Mouse (Mus musculus) CD4-positive, CD25-positive, alpha-beta regulatory T cell, adult 9 weeks (primary cell): ENCODE results near the gene Cmtm2b. TPM values are rescaled to one million over a fixed set of nuclear protein-coding genes. Genes with fewer than 3 reads are reported as not detected.

ENCODE experiments used
- polyA plus RNA-seq: library from polyadenylated mRNA; unstranded; fragments of 100-300 nt; shearing (Covaris generic); gene quantifications from one replicate; pipeline ENCODE4 v1.2.1, GENCODE M21; 2017

Gene Cmtm2b
- not detected for polyA plus RNA-seq

DNA sequence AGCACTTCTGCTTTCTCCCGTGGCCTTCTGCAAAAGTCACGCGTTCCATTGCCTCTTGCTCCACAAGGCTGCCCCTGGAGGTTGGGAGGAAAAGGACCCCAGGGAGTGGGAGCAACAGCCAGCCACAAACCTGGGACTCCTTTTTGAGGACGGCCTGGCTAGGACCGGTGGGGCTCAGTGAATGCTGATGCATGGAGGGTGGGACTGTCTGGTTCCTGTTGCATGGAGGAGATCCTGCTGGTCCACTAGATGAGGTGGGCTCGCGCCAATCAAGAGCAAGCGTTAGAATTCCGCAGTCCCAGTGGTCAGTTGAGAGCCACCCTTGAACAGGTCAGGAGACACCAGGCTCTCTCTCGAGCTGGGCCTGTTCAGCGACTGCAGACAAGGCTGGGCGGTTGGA lies at the start of gene Cmtm2b:
Cmtm2b (plus strand) TSS at position 301 of the 400 bp plus-strand sequence.

DNA sequence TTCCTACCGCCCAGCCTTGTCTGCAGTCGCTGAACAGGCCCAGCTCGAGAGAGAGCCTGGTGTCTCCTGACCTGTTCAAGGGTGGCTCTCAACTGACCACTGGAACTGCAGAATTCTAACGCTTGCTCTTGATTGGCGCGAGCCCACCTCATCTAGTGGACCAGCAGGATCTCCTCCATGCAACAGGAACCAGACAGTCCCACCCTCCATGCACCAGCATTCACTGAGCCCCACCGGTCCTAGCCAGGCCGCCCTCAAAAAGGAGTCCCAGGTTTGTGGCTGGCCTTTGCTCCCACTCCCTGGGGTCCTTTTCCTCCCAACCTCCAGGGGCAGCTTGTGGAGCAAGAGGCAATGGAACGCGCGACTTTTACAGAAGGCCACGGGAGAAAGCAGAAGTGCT lies 28.9 kb upstream of the Cmtm2b start, which contains the start of gene Cmtm2a:
Cmtm2a (minus strand) TSS at position 101 of the 400 bp plus-strand sequence.

DNA sequence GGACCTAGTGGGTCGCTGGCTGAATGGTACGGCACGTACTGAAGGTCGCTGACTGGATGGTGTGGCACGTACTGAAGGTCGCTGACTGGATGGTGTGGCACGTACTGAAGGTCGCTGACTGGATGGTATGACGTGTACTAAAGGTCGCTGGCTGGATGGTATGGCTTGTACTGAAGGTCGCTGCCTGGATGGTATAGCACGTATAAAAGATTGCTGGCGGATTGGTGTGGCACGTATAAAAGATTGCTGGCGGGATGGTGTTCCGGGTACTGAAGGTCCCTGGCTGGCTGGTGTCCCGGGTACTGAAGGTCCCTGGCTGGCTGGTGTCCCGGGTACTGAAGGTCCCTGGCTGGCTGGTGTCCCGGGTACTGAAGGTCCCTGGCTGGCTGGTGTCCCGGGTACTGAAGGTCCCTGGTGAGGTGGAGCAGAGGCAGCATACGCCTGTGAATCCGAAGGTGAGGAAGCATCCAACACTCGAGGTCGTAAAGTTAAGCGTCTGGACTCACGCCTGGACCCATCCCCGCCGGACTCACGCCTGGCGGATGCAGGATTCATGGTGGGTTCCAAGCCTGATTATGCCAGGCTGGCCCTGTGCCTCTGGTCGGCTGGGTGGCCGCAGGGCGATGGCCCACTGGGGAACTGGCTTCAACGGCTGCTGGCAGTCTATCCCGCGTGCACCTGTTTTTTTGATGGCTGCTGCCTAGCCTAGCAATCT lies 12.4 kb upstream of the Cmtm2b start, which contains the start of the genes Gm45711 and Cmtm1:
Gm45711 (minus strand) TSS at position 641 of the 715 bp plus-strand sequence.
Cmtm1 (minus strand) TSS at position 705 of the 715 bp plus-strand sequence.

DNA sequence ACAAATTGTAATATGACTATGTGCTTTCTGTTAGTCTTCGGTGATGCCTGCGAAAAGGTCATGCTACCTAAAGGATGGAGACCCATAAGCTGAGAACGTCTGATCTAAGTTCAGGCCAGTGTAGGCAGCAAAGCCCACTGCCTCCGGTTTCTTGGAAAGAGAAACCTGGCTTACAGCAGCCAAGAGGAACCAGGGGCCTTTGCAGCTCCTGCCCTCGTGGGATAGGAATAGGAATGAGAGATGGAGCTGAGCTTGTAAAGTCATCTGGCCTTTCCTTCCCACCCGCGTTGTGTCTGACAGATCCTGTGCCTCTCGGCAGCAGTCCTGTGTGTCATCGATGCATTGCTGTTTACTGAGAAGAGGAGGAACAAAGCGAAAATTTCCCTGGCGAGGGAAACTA lies 763 bp upstream of the Cmtm2b start, which contains the start of gene Gm11020:
Gm11020 (plus strand) TSS at position 301 of the 400 bp plus-strand sequence.

DNA sequence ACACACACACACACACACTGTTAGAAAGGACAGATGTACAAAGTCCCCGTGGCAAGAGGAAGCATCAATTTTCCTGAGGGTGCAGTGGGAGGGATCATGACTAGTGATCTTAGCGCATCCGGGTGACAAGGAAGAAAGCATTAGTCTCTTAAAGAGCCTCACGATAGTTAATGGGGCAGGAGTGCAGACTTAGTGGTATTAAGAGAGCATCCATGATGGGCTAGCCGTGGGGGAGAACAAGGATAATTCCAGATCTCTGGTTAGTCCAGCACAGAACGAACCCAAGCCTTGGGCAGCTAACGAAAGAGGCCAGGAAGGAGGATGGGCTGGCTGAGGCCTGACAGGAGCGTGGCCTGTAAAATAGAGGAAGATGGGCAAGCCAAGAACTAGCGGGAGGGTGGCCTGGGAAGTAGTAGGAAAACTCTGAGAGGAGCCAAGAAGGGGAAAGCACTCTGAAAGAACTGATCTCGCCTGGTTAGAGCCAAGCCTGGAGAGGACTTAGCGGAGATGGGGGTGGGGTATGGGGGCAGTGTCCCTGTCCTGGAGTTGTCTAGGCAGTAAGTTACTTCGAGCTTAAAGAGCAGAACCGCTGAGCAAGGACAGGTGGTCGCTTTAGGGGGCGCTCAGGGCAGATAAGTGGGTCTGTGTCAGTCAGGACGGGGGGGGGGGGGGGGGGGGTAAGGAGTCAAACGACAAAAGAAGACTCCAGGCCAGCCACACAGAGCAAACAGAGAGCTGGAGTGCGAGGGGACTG lies 17.4 kb downstream of the Cmtm2b start, which contains the start of gene Cmtm3:
Cmtm3 (plus strand) TSS at position 182 of the 754 bp plus-strand sequence.

Other genes starting within 250 kb of the Cmtm2b start
- gene Cdh5, start 220.6 kb upstream of the Cmtm2b start, polyA plus RNA-seq: not detected
- gene Bean1, start 151.8 kb upstream of the Cmtm2b start, polyA plus RNA-seq: not detected
- gene Tk2, start 73.7 kb upstream of the Cmtm2b start, polyA plus RNA-seq: 74.6 TPM
- 138 TPM for gene Cklf, start 71.4 kb upstream of the Cmtm2b start, polyA plus RNA-seq
- not detected for gene Cmtm2a, start 29.0 kb upstream of the Cmtm2b start, polyA plus RNA-seq
- not detected for gene Gm45711, start 12.1 kb upstream of the Cmtm2b start, polyA plus RNA-seq
- not detected for gene Cmtm1, start 12.1 kb upstream of the Cmtm2b start, polyA plus RNA-seq
- not detected for gene Gm11020, start 663 bp upstream of the Cmtm2b start, polyA plus RNA-seq
- gene Cmtm3, start 17.2 kb downstream of the Cmtm2b start, polyA plus RNA-seq: 29.7 TPM
- gene Cmtm4, start 73.6 kb downstream of the Cmtm2b start, polyA plus RNA-seq: 0.09 TPM
- gene Dync1li2, start 120.8 kb downstream of the Cmtm2b start, polyA plus RNA-seq: 52.2 TPM
- gene Terb1, start 187.7 kb downstream of the Cmtm2b start, polyA plus RNA-seq: 0.12 TPM
- 103 TPM for gene Nae1, start 212.4 kb downstream of the Cmtm2b start, polyA plus RNA-seq
- gene Car7, start 212.5 kb downstream of the Cmtm2b start, polyA plus RNA-seq: 5.3 TPM